Mouse (Mus musculus): ENCODE data around the gene Olfr1080.
"Not testable (repeated sequence)": the region's sequence is repeated elsewhere in the genome, so short reads cannot be mapped to it uniquely, and the experiment has no call there.

The Olfr1080 gene

DNA sequence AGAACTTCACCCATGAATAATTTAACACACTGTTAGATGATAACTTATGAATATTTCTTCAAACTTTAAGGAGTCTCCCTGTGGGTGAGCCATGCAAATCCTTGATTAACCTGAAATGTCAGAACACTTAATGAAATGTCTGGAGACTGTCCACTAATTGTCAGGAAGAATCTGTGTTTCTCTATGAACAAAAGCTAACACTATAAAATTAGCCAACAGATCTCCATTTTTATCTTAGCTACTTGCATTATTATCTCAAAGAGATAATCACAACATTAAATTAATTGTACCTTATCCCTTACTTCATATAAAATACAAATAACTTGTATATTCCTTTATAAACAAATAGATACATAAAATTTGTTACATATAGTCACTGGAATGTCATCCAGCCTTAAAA, at the start of gene Olfr1080:
Gene Olfr1080 (minus strand): TSS at position 101 of the 400 bp plus-strand sequence.
- DNase-seq (ENCODE audit: low spot score in 2 of 2) = not testable (repeated sequence)

DNA sequence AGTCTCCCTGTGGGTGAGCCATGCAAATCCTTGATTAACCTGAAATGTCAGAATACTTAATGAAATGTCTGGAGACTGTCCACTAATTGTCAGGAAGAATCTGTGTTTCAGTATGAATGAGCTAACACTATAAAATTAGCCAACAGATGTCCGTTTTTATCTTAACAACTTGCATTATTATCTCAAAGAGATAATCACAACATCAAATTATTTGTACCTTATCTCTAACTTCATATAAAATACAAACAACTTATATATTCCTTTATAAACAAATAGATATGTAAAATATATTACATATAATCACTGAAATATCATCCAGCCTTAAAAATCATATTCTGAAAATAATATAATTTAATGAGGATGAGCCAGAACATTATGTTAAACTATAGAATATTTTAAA, 40.8 kb upstream of the Olfr1080 start, which contains the start of gene Olfr1082:
Gene Olfr1082 (minus strand): TSS at position 101 of the 400 bp plus-strand sequence.
- DNase-seq (ENCODE audit: low spot score in 2 of 2) = not testable (repeated sequence)

GRCm38 (mm10) chr2:86542380-86542779, 15.7 kb downstream of the Olfr1080 start, which contains the start of gene Olfr1079:
Gene Olfr1079 (minus strand): TSS chr2:86542480.
- no peak for DNase-seq (ENCODE audit: low spot score in 2 of 2)

DNA sequence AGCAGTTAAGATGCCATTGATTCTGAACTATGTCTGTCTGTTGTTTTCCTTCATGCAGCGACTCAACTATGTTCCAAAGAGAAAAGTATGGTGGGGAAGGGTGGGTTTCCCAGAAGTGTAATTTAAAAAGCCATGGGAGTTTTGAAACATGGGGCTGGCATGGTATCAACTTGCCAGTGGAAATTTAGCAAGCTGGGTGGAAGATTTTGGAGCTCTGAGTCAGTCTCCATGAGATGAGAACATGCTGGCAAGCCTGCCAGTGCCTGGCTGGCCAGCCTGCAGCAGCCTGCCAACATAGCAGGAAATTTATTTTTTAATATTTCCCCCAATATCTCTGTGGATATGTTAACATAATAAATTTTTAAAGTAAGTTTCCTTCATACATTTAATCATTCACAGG, 27.0 kb downstream of the Olfr1080 start:
- DNase-seq (ENCODE audit: low spot score in 2 of 2) = no peak

GRCm38 (mm10) chr2:86508161-86508560, 49.9 kb downstream of the Olfr1080 start, which contains the start of gene Olfr1076:
Gene Olfr1076 (plus strand): TSS chr2:86508461.
- no peak for DNase-seq (ENCODE audit: low spot score in 2 of 2)

All from natural killer cell, adult 2 months (primary cell).